Mouse (Mus musculus): ENCODE results near the gene Reps1. TPM values are rescaled to one million over a fixed set of nuclear protein-coding genes. Genes with fewer than 3 reads are reported as not detected.
"Not testable (repeated sequence)": the region's sequence is repeated elsewhere in the genome, so short reads cannot be mapped to it uniquely, and the experiment has no call there.

The Reps1 gene
- polyA plus RNA-seq, 1 experiment from 2014 or later: 8.5 TPM

GRCm38 (mm10) chr10:18090691-18091090 lies 35.0 kb downstream of the Reps1 start:
- Histone ChIP-seq H3K36me3 (peaks cover 63% of the 10 kb centered on the region), H3K9me3 (peaks cover 8% of the 10 kb centered on the region), H3K4me1 (no peaks in the 10 kb centered on the region), H3K27ac (replicated peaks) (no peak overlapping the region), H3K4me2 (no peak overlapping the region), H3K9ac (no peak overlapping the region), H3K27me3 (replicated peaks) (no peaks in the 10 kb centered on the region), H3K4me3 (no peak overlapping the region)
- no peak for ATAC-seq (ENCODE audit: extremely low read depth, insufficient number of reproducible peaks, low FRiP score, low TSS enrichment)

- Histone ChIP-seq H3K9ac (no peak overlapping the region), H3K27ac (replicated peaks) (no peak overlapping the region), H3K9me3 (no peaks in the 10 kb centered on the region), H3K4me1 (no peaks in the 10 kb centered on the region), H3K4me2 (no peak overlapping the region), H3K27me3 (replicated peaks) (no peaks in the 10 kb centered on the region), H3K4me3 (no peak overlapping the region), H3K36me3 (peaks cover 61% of the 10 kb centered on the region)
- 54% methylated on average over 5 of the region's 5 CpGs for WGBS
- no peak for ATAC-seq (ENCODE audit: extremely low read depth, insufficient number of reproducible peaks, low FRiP score, low TSS enrichment)
Observed at GRCm38 (mm10) chr10:18102166-18102565, 46.5 kb downstream of the Reps1 start.

- H3K27ac ChIP-seq (replicated peaks): no peak overlapping the region
- H3K27me3 ChIP-seq (replicated peaks): no peaks in the 10 kb centered on the region
- H3K9ac ChIP-seq: no peak overlapping the region
- ATAC-seq (ENCODE audit: extremely low read depth, insufficient number of reproducible peaks, low FRiP score, low TSS enrichment): no peak
- no peaks in the 10 kb centered on the region for H3K4me1 ChIP-seq
- no peak overlapping the region for H3K4me2 ChIP-seq
- no peak overlapping the region for H3K4me3 ChIP-seq
- no peaks in the 10 kb centered on the region for H3K9me3 ChIP-seq
- peaks cover 46% of the 10 kb centered on the region for H3K36me3 ChIP-seq
- WGBS: 73% methylated on average over 5 of the region's 5 CpGs
Observed at GRCm38 (mm10) chr10:18107471-18107870, 51.8 kb downstream of the Reps1 start.

GRCm38 (mm10) chr10:18110940-18111339 lies 55.3 kb downstream of the Reps1 start:
- Histone ChIP-seq H3K27me3 (replicated peaks) (no peaks in the 10 kb centered on the region), H3K4me2 (no peak overlapping the region), H3K4me1 (no peaks in the 10 kb centered on the region), H3K9ac (no peak overlapping the region), H3K4me3 (no peak overlapping the region), H3K27ac (replicated peaks) (no peak overlapping the region), H3K9me3 (no peaks in the 10 kb centered on the region), H3K36me3 (peaks cover 46% of the 10 kb centered on the region)
- no peak for ATAC-seq (ENCODE audit: extremely low read depth, insufficient number of reproducible peaks, low FRiP score, low TSS enrichment)

GRCm38 (mm10) chr10:18113473-18114093 lies 57.9 kb downstream of the Reps1 start:
- Histone ChIP-seq H3K36me3 (peaks cover 49% of the 10 kb centered on the region), H3K4me1 (no peaks in the 10 kb centered on the region), H3K4me2 (no peak overlapping the region), H3K27me3 (replicated peaks) (no peaks in the 10 kb centered on the region), H3K9me3 (no peaks in the 10 kb centered on the region), H3K27ac (replicated peaks) (no peak overlapping the region), H3K9ac (no peak overlapping the region), H3K4me3 (no peak overlapping the region)
- ATAC-seq (ENCODE audit: extremely low read depth, insufficient number of reproducible peaks, low FRiP score, low TSS enrichment): no peak
- 81% methylated on average over 10 of the region's 10 CpGs for WGBS

GRCm38 (mm10) chr10:18118336-18118735 lies 62.7 kb downstream of the Reps1 start:
- H3K36me3 ChIP-seq: peaks cover 91% of the 10 kb centered on the region

GRCm38 (mm10) chr10:18130276-18130675 lies 74.6 kb downstream of the Reps1 start:
- Histone ChIP-seq H3K27me3 (replicated peaks) (no peaks in the 10 kb centered on the region), H3K4me2 (no peak overlapping the region), H3K9ac (no peak overlapping the region), H3K4me1 (peaks cover 4% of the 10 kb centered on the region), H3K4me3 (no peak overlapping the region), H3K27ac (replicated peaks) (no peak overlapping the region), H3K9me3 (no peaks in the 10 kb centered on the region), H3K36me3 (peaks cover 17% of the 10 kb centered on the region)
- WGBS: 87% methylated on average over 5 of the region's 5 CpGs
- ATAC-seq (ENCODE audit: extremely low read depth, insufficient number of reproducible peaks, low FRiP score, low TSS enrichment): no peak

More at GRCm38 (mm10) chr10:18118336-18118735, 62.7 kb downstream of the Reps1 start:
- H3K9ac ChIP-seq: no peak overlapping the region
- no peak for ATAC-seq (ENCODE audit: extremely low read depth, insufficient number of reproducible peaks, low FRiP score, low TSS enrichment)
- no peak overlapping the region for H3K4me2 ChIP-seq
- no peak overlapping the region for H3K27ac ChIP-seq (replicated peaks)
- H3K4me3 ChIP-seq: no peak overlapping the region
- H3K4me1 ChIP-seq: no peaks in the 10 kb centered on the region
- 87% methylated on average over 8 of the region's 8 CpGs for WGBS
- no peaks in the 10 kb centered on the region for H3K27me3 ChIP-seq (replicated peaks)
- H3K9me3 ChIP-seq: no peaks in the 10 kb centered on the region

- H3K9me3 ChIP-seq: no peaks in the 10 kb centered on the region
- H3K4me2 ChIP-seq: no peak overlapping the region
- no peak overlapping the region for H3K27ac ChIP-seq (replicated peaks)
- peaks cover 4% of the 10 kb centered on the region for H3K4me1 ChIP-seq
- 81% methylated on average over 10 of the region's 10 CpGs for WGBS
- H3K36me3 ChIP-seq: peaks cover 4% of the 10 kb centered on the region; the same call in 1 of the 2 replicates
- H3K9ac ChIP-seq: no peak overlapping the region
- H3K4me3 ChIP-seq: no peak overlapping the region
- ATAC-seq (ENCODE audit: extremely low read depth, insufficient number of reproducible peaks, low FRiP score, low TSS enrichment): no peak
- H3K27me3 ChIP-seq (replicated peaks): no peaks in the 10 kb centered on the region
Observed at GRCm38 (mm10) chr10:18131666-18132650, 76.3 kb downstream of the Reps1 start.

- not testable (repeated sequence) for H3K36me3 ChIP-seq; ATAC-seq (ENCODE audit: extremely low read depth, insufficient number of reproducible peaks, low FRiP score, low TSS enrichment); H3K27me3 ChIP-seq (replicated peaks); H3K9ac ChIP-seq; H3K4me1 ChIP-seq; H3K27ac ChIP-seq (replicated peaks); H3K9me3 ChIP-seq
- Histone ChIP-seq H3K4me3 (peak overlapping the region; percentile 40), H3K4me2 (peak overlapping the region; percentile 53)
- 73% methylated on average over 14 of the region's 26 CpGs for WGBS
Observed at GRCm38 (mm10) chr10:18138853-18139503, 83.3 kb downstream of the Reps1 start.

- H3K27me3 ChIP-seq (replicated peaks): no peaks in the 10 kb centered on the region
- 81% methylated on average over 5 of the region's 5 CpGs for WGBS
- no peak overlapping the region for H3K27ac ChIP-seq (replicated peaks)
- ATAC-seq (ENCODE audit: extremely low read depth, insufficient number of reproducible peaks, low FRiP score, low TSS enrichment): no peak
- H3K4me2 ChIP-seq: peak overlapping the region; percentile 53
- H3K9me3 ChIP-seq: no peaks in the 10 kb centered on the region
- H3K4me1 ChIP-seq: no peaks in the 10 kb centered on the region
- H3K9ac ChIP-seq: no peak overlapping the region
- peak overlapping the region; percentile 40 for H3K4me3 ChIP-seq
- no peaks in the 10 kb centered on the region for H3K36me3 ChIP-seq
Observed at GRCm38 (mm10) chr10:18139615-18140014, 84.0 kb downstream of the Reps1 start.

GRCm38 (mm10) chr10:18141389-18141788 lies 85.7 kb downstream of the Reps1 start:
- no peak overlapping the region for H3K27ac ChIP-seq (replicated peaks)
- no peak overlapping the region for H3K4me2 ChIP-seq
- no peaks in the 10 kb centered on the region for H3K36me3 ChIP-seq
- no peak overlapping the region for H3K4me3 ChIP-seq
- no peak for ATAC-seq (ENCODE audit: extremely low read depth, insufficient number of reproducible peaks, low FRiP score, low TSS enrichment)
- no peaks in the 10 kb centered on the region for H3K4me1 ChIP-seq
- 70% methylated on average over 2 of the region's 2 CpGs for WGBS
- H3K9ac ChIP-seq: no peak overlapping the region
- no peaks in the 10 kb centered on the region for H3K9me3 ChIP-seq
- H3K27me3 ChIP-seq (replicated peaks): no peaks in the 10 kb centered on the region

Data from heart, embryonic 13.5 days (tissue).